Mouse (Mus musculus) liver, embryonic 12.5 days (tissue): Measurements from ENCODE around the gene Ptx4. TPM values are rescaled to one million over a fixed set of nuclear protein-coding genes. Genes with fewer than 3 reads are reported as not detected.

Experiments used
- ATAC-seq: fragments of 200-750 bp; cut with Nextera tagmentation; 2 replicates; pipeline ENCODE4 v1.8.0; 2017; ENCODE audit warnings: moderate number of reproducible peaks, mild to moderate bottlenecking, moderate library complexity
- H3K27ac ChIP-seq: fragments of 300-500 bp; sonication (generic); 2 replicates; pipeline ENCODE4 v1.5.1; 2016; ENCODE audit warnings: mild to moderate bottlenecking
- H3K27me3 ChIP-seq: fragments of 300-500 bp; sonication (generic); replicated peaks from 2 replicates; pipeline ENCODE4 v1.6.1; 2016; ENCODE audit warnings: mild to moderate bottlenecking, moderate library complexity
- H3K36me3 ChIP-seq: fragments of 300-500 bp; sonication (generic); 2 replicates; pipeline ENCODE4 v1.6.1; 2016; ENCODE audit warnings: mild to moderate bottlenecking, moderate library complexity
- H3K4me1 ChIP-seq: fragments of 300-500 bp; sonication (generic); 2 replicates; pipeline ENCODE4 v1.6.1; 2016
- H3K4me2 ChIP-seq: fragments of 300-500 bp; sonication (generic); 2 replicates; pipeline ENCODE4 v1.6.1; 2016; ENCODE audit warnings: mild to moderate bottlenecking, moderate library complexity
- H3K4me3 ChIP-seq: fragments of 300-500 bp; sonication (generic); 2 replicates; pipeline ENCODE4 v1.5.1; 2016; ENCODE audit warnings: mild to moderate bottlenecking, moderate library complexity
- H3K9ac ChIP-seq: fragments of 300-500 bp; sonication (generic); 2 replicates; pipeline ENCODE4 v1.6.1; 2016; ENCODE audit warnings: mild to moderate bottlenecking, moderate library complexity
- H3K9me3 ChIP-seq: fragments of 300-500 bp; sonication (generic); replicated peaks from 2 replicates; pipeline ENCODE4 v1.6.1; 2016; ENCODE audit warnings: mild to moderate bottlenecking, moderate library complexity
- WGBS: fragments of 180-500 bp; shearing (Covaris S2); methylation state at CpG from one replicate; pipeline ENCODE4 v1.1.7; 2016; ENCODE audit not compliant: insufficient replicate concordance; 5-methylcytosine and 5-hydroxymethylcytosine counted together
- polyA plus RNA-seq: library from polyadenylated mRNA; unstranded; fragments of >200 nt; fragmentation: Nextera tagmentation; extraction: Ambion mirVana; gene quantifications from 2 replicates; pipeline ENCODE4 v1.2.1, GENCODE M21; 2016

Ptx4 gene
- polyA plus RNA-seq, 1 experiment from 2014 or later = not detected

DNA sequence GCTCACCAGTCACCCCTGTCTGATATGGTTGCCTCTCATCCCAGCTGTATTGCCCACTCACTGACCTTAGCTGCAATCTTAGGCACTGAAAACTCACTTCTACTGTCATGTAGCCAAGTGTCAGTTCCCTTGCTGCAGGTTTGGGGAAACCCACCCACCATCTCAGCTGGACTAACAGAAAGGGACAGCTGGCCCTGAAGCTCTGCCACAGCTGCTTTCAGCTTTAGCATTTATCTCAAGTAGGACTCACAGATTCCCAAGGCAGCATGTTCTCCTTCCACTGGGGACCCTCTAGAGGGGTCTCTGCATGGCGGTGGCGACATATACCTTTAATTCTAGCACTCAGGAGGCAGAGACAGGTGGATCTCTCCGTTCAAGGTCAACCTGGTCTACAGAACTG, 44.2 kb downstream of the Ptx4 start:
- no peak overlapping the region for H3K4me3 ChIP-seq
- no peaks in the 10 kb centered on the region for H3K9me3 ChIP-seq
- no peaks in the 10 kb centered on the region; the same call in 1 of the 2 replicates for H3K27me3 ChIP-seq
- ATAC-seq = no peak
- H3K36me3 ChIP-seq = peaks cover 18% of the 10 kb centered on the region
- no peak overlapping the region for H3K4me2 ChIP-seq
- WGBS = 67% methylated on average over 3 of the region's 3 CpGs
- no peaks in the 10 kb centered on the region for H3K4me1 ChIP-seq
- no peak overlapping the region for H3K9ac ChIP-seq
- H3K27ac ChIP-seq = no peak overlapping the region

GRCm38 (mm10) chr17:25165970-25166671, 45.6 kb downstream of the Ptx4 start:
- Histone ChIP-seq H3K4me2 (no peak overlapping the region), H3K4me3 (no peak overlapping the region), H3K9ac (no peak overlapping the region), H3K27ac (no peak overlapping the region), H3K36me3 (peaks cover 5% of the 10 kb centered on the region), H3K4me1 (no peaks in the 10 kb centered on the region), H3K9me3 (no peaks in the 10 kb centered on the region), H3K27me3 (no peaks in the 10 kb centered on the region; the same call in 1 of the 2 replicates)
- WGBS = 46% methylated on average over 6 of the region's 6 CpGs
- no peak for ATAC-seq

DNA sequence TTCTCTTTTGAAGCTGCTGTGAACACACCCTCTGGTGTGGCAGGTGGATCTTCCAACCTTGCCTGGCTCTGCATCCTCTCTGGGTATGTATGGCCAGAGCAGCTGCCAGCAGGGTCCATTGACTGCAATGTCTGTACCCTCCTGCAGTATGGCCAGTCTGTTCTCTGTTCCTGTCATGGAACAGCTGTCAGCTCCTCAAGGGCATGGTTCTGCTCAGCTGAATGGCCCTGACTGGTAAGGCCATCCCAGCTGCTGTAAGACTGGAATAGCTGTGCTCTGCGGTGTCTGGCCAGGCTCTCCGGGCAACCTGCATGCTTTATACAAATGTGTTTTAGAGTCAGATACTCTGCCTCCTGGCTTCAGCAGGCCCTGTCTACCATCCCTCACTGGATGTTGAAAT, 49.1 kb downstream of the Ptx4 start:
- H3K4me2 ChIP-seq = no peak overlapping the region
- no peak overlapping the region for H3K9ac ChIP-seq
- no peak overlapping the region for H3K27ac ChIP-seq
- WGBS = 86% methylated on average over 2 of the region's 2 CpGs
- H3K4me1 ChIP-seq = no peaks in the 10 kb centered on the region
- no peak overlapping the region for H3K4me3 ChIP-seq
- no peaks in the 10 kb centered on the region for H3K9me3 ChIP-seq
- no peaks in the 10 kb centered on the region for H3K36me3 ChIP-seq
- no peak for ATAC-seq
- H3K27me3 ChIP-seq = peaks cover 10% of the 10 kb centered on the region; the same call in 1 of the 2 replicates

- ATAC-seq = no peak
- H3K4me3 ChIP-seq = no peak overlapping the region
These were observed 52.0 kb downstream of the Ptx4 start for GRCm38 (mm10) chr17:25172558-25172957.

More at GRCm38 (mm10) chr17:25172558-25172957, 52.0 kb downstream of the Ptx4 start:
- Histone ChIP-seq H3K27ac (no peak overlapping the region), H3K36me3 (no peaks in the 10 kb centered on the region), H3K9me3 (no peaks in the 10 kb centered on the region), H3K9ac (no peak overlapping the region), H3K27me3 (peaks cover 34% of the 10 kb centered on the region), H3K4me2 (no peak overlapping the region), H3K4me1 (peaks cover 12% of the 10 kb centered on the region)
- 80% methylated on average over 3 of the region's 3 CpGs for WGBS

Other genes starting within 250 kb of the Ptx4 start
- gene Nubp2, start 234.4 kb upstream of the Ptx4 start, polyA plus RNA-seq = 97.7 and 108 TPM in 2 replicates
- 37.5 and 40.0 TPM in 2 replicates for gene Spsb3, start 234.1 kb upstream of the Ptx4 start, polyA plus RNA-seq
- 20.3 and 21.4 TPM in 2 replicates for gene Eme2, start 225.7 kb upstream of the Ptx4 start, polyA plus RNA-seq
- gene Mrps34, start 225.6 kb upstream of the Ptx4 start, polyA plus RNA-seq = 101 and 106 TPM in 2 replicates
- gene Nme3, start 224.3 kb upstream of the Ptx4 start, polyA plus RNA-seq = 67.9 and 68.8 TPM in 2 replicates
- 15.6 and 15.8 TPM in 2 replicates for gene Mapk8ip3, start 183.8 kb upstream of the Ptx4 start, polyA plus RNA-seq
- 112 and 114 TPM in 2 replicates for gene Jpt2, start 160.1 kb upstream of the Ptx4 start, polyA plus RNA-seq
- gene Cramp1l, start 105.0 kb upstream of the Ptx4 start, polyA plus RNA-seq = 8.1 and 8.2 TPM in 2 replicates
- gene Ift140, start 104.7 kb upstream of the Ptx4 start, polyA plus RNA-seq = 78.9 and 79.3 TPM in 2 replicates
- 6.1 and 7.2 TPM in 2 replicates for gene Tmem204, start 37.2 kb upstream of the Ptx4 start, polyA plus RNA-seq
- 25.6 and 28.6 TPM in 2 replicates for gene Telo2, start 4.8 kb upstream of the Ptx4 start, polyA plus RNA-seq
- gene Clcn7, start 12.6 kb downstream of the Ptx4 start, polyA plus RNA-seq = 13.7 and 14.8 TPM in 2 replicates
- gene Ccdc154, start 41.7 kb downstream of the Ptx4 start, polyA plus RNA-seq = not detected in 2 replicates
- gene Gm38655, start 54.7 kb downstream of the Ptx4 start, polyA plus RNA-seq = not detected in 2 replicates
- gene BC003965, start 63.8 kb downstream of the Ptx4 start, polyA plus RNA-seq = 28.8 and 32.1 TPM in 2 replicates
- gene Unkl, start 67.6 kb downstream of the Ptx4 start, polyA plus RNA-seq = 15.0 and 17.7 TPM in 2 replicates
- gene Gnptg, start 119.4 kb downstream of the Ptx4 start, polyA plus RNA-seq = 22.2 and 24.4 TPM in 2 replicates
- gene Tsr3, start 119.4 kb downstream of the Ptx4 start, polyA plus RNA-seq = 32.6 and 33.3 TPM in 2 replicates
- gene Baiap3, start 135.6 kb downstream of the Ptx4 start, polyA plus RNA-seq = 0.30 and 0.44 TPM in 2 replicates
- 437 and 442 TPM in 2 replicates for gene Ube2i, start 153.9 kb downstream of the Ptx4 start, polyA plus RNA-seq
- not detected in 2 replicates for gene Prss34, start 177.6 kb downstream of the Ptx4 start, polyA plus RNA-seq
- gene Prss28, start 187.9 kb downstream of the Ptx4 start, polyA plus RNA-seq = not detected in 2 replicates
- gene Prss29, start 197.9 kb downstream of the Ptx4 start, polyA plus RNA-seq = not detected in 2 replicates
- not detected in 2 replicates for gene Tpsab1, start 224.8 kb downstream of the Ptx4 start, polyA plus RNA-seq
- 0.29 TPM in 1 of 2 replicates, not detected in the other for gene Tpsb2, start 245.5 kb downstream of the Ptx4 start, polyA plus RNA-seq
- 0.42 and 0.69 TPM in 2 replicates for gene Tpsg1, start 248.5 kb downstream of the Ptx4 start, polyA plus RNA-seq